Mouse (Mus musculus) thymus, adult 18-20 months (tissue): ENCODE results near the gene Olfr166.
"Not testable (repeated sequence)": the region's sequence is repeated elsewhere in the genome, so short reads cannot be mapped to it uniquely, and the experiment has no call there.

ENCODE experiments used
- DNase-seq, 2 experiments: peaks; one replicate each; pipeline ENCODE4 v3.0.0; 2022; ENCODE audit warnings: mixed read lengths in 2 of 2

Gene Olfr166

DNA sequence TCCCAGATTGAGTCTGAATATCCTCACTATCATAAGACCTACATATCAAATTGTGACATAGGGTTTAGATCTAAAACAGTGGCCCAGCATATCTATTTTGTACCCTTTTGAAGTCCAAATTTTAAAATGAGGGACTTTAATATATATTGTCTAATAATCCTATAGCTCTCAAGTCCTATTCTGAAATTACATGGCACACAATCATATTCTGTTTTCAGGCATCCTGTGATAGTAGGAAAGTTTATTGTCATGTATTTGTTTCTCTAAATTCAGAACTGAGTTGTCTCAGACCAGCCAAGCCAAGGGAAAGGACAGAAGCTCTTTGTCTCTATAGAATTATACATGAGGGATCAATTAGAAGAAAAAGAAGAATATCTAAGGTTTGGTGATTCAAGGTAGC, at the start of gene Olfr166:
Gene Olfr166, plus strand, starts transcription at position 301 of the 400 bp plus-strand sequence.
- no peak for DNase-seq

DNA sequence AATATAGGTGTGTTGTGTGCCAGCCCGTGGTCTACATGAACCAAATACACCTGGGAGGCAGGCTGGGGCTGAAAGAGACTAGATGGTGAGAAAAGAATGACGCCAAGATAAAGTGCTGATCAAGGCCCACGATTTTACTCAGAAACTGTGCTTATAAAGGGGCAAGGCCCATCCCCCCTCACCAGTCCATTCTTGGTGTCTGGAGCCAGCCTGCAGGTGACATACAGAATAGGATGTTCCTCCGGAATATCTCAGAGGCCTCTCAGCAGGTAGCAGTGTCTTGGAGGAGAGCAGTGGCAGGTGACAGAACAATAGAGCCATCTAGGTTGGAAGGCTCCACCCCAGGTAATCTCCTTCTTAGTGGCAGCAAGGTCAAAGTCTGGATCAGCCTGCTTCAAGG, 24.8 kb upstream of the Olfr166 start:
- DNase-seq, result not testable (repeated sequence)

DNA sequence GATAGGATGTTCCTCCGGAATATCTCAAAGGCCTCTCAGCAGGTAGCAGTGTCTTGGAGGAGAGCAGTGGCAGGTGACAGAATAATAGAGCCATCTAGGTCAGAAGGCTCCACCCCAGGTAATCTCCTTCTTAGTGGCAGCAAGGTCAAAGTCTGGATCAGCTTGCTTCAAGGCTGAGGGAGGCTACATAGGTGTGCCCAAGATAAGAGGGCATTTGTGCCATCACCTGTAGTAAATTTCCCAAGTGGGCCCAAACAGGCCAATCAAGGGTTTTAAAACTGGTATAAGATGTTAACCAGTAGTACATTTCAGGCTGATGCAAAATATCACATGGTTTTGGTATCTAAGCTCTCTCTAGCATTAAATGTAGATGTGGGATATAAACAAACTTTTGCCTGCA, 19.1 kb upstream of the Olfr166 start:
- DNase-seq, result no peak

DNA sequence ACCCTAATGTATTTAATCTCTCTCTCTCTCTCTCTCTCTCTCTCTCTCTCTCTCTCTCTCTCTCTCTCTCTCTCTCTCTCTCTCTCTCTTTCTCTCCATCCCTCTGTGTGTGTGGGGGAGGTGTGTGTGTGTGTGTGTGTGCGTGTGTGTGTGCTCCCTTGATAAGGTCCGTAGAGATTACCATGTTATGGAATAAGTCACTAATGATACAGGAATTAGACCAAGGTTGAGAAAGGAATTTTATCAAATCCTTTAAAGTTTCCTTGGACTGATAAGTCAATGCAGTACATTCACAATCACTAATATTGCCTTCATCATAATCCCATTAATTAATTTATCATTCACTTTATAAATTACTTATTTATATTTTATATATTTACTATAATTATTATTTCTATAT, 38.7 kb downstream of the Olfr166 start, which contains the start of gene Olfr167:
Gene Olfr167, minus strand, starts transcription at position 101 of the 400 bp plus-strand sequence.
- DNase-seq, result no peak

DNA sequence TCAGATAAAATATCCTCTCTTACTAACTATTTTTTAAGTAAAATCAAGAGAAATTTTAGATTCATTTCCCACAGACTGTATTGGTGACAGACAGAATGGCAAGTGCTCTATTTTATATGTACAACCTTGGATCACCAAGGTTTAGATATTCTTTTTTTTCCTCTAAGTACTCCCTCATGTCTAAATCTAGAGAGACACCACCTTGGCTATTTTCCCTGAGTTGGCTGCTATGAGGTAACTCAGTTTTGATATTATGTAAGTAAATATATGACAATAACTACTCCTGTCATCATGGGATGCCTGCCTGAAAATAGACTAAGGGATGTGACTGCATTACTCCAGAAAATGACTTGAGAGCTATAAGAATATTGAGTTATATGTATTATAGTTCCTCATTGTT, 52.0 kb downstream of the Olfr166 start, which contains the start of gene Olfr168:
Gene Olfr168, minus strand, starts transcription at position 101 of the 400 bp plus-strand sequence.
- no peak for DNase-seq
